Mouse (Mus musculus): ENCODE data around the gene Lpp.

- TF ChIP-seq POLR2A (IDR thresholded peaks at IDR 0.05; ENCODE audit: borderline replicate concordance, control insufficient read depth, low read depth, low read length) = no peak
- no peak for TF ChIP-seq CTCF (IDR thresholded peaks at IDR 0.05; ENCODE audit: control insufficient read depth, insufficient read depth, low read length)
Observed at GRCm38 (mm10) chr16:24464436-24464835, 71.1 kb downstream of the Lpp start.
